Mouse (Mus musculus) heart, postnatal 0 days (tissue): Measurements from ENCODE around the gene Gm12248. TPM values are rescaled to one million over a fixed set of nuclear protein-coding genes. Genes with fewer than 3 reads are reported as not detected.
"Not testable (repeated sequence)": the region's sequence is repeated elsewhere in the genome, so short reads cannot be mapped to it uniquely, and the experiment has no call there.

ENCODE experiments used
- ATAC-seq: fragments of 200-750 bp; cut with Nextera tagmentation; 2 replicates; pipeline ENCODE4 v1.8.0; 2017; ENCODE audit warnings: low read depth, moderate number of reproducible peaks, moderate library complexity; ENCODE audit not compliant: insufficient read depth
- DNase-seq: peaks from one replicate; pipeline ENCODE4 v3.0.0-alpha.2; 2016; ENCODE audit warnings: low spot score
- H3K27ac ChIP-seq: fragments of 300-500 bp; sonication (generic); 2 replicates; pipeline ENCODE4 v1.5.1; 2014; ENCODE audit warnings: low read depth, mild to moderate bottlenecking
- H3K27me3 ChIP-seq: fragments of 300-500 bp; sonication (generic); 2 replicates; pipeline ENCODE4 v1.6.1; 2014; ENCODE audit warnings: low read length, mixed read lengths; ENCODE audit not compliant: control insufficient read depth, insufficient read depth
- H3K36me3 ChIP-seq: fragments of 300-500 bp; sonication (generic); replicated peaks from 2 replicates; pipeline ENCODE4 v1.6.1; 2014; ENCODE audit warnings: low read length, mixed read lengths; ENCODE audit not compliant: control insufficient read depth, insufficient read depth
- H3K4me1 ChIP-seq: fragments of 300-500 bp; sonication (generic); 2 replicates; pipeline ENCODE4 v1.6.1; 2014; ENCODE audit warnings: antibody characterized with exemption; ENCODE audit not compliant: control insufficient read depth, insufficient read depth
- H3K4me2 ChIP-seq: fragments of 300-500 bp; sonication (generic); 2 replicates; pipeline ENCODE4 v1.6.1; 2014; ENCODE audit warnings: low read depth, mild to moderate bottlenecking, low read length, moderate library complexity
- H3K4me3 ChIP-seq: fragments of 300-500 bp; sonication (generic); 2 replicates; pipeline ENCODE4 v1.5.1; 2014; ENCODE audit warnings: low read depth, low read length
- H3K9ac ChIP-seq: fragments of 300-500 bp; sonication (generic); replicated peaks from 2 replicates; pipeline ENCODE4 v1.6.1; 2014; ENCODE audit warnings: low read depth, low read length, mixed read lengths
- H3K9me3 ChIP-seq: fragments of 300-500 bp; sonication (generic); replicated peaks from 2 replicates; pipeline ENCODE4 v1.6.1; 2016; ENCODE audit warnings: low read length; ENCODE audit not compliant: control insufficient read depth
- CTCF ChIP-seq: IDR thresholded peaks from 2 replicates; pipeline ENCODE4 v1.5.1; 2016; ENCODE audit warnings: antibody characterized with exemption, control low read depth, low read depth
- EP300 ChIP-seq: IDR thresholded peaks from 2 replicates; pipeline ENCODE4 v1.6.1; 2016; ENCODE audit warnings: antibody characterized with exemption, low read depth
- WGBS: fragments of 180-500 bp; shearing (Covaris S2); extraction: QIAGEN DNeasy Blood & Tissue Kit; methylation state at CpG from one replicate; pipeline ENCODE4 v1.1.7; 2014; 5-methylcytosine and 5-hydroxymethylcytosine counted together
- polyA plus RNA-seq: library from polyadenylated mRNA; unstranded; fragments of >200 nt; fragmentation: Nextera tagmentation; extraction: Ambion mirVana; gene quantifications from 2 replicates; pipeline ENCODE4 v1.2.1, GENCODE M21; 2015
- total RNA-seq: library from RNA; depleted of rRNA; stranded (reverse); fragments of >200 nt; gene quantifications from 2 replicates; pipeline ENCODE4 v1.2.3, GENCODE M21; 2014; ENCODE audit warnings: low replicate concordance

The Gm12248 gene
- total and polyA plus RNA-seq, 2 experiments from 2014 or later, result not detected

GRCm38 (mm10) chr11:58102146-58102545 is 9.2 kb upstream of the Gm12248 start:
- Histone ChIP-seq H3K27ac (peak overlapping the region; percentile 66), H3K4me3 (no peak overlapping the region), H3K27me3 (no peaks in the 10 kb centered on the region), H3K4me1 (peaks cover 5% of the 10 kb centered on the region; the same call in 1 of the 2 replicates), H3K36me3 (no peaks in the 10 kb centered on the region), H3K9me3 (no peaks in the 10 kb centered on the region), H3K4me2 (no peak overlapping the region), H3K9ac (no peak overlapping the region)
- WGBS, result 73% methylated on average over 3 of the region's 3 CpGs
- DNase-seq (no peak), ATAC-seq (no peak)
- TF ChIP-seq CTCF (no peak), EP300 (no peak)

GRCm38 (mm10) chr11:58101194-58101720 is 8.3 kb upstream of the Gm12248 start:
- no peaks in the 10 kb centered on the region for H3K36me3 ChIP-seq
- TF ChIP-seq EP300 (no peak), CTCF (no peak)
- H3K9me3 ChIP-seq, result no peaks in the 10 kb centered on the region
- WGBS, result 82% methylated on average over 4 of the region's 4 CpGs
- no peaks in the 10 kb centered on the region for H3K27me3 ChIP-seq
- no peak overlapping the region for H3K4me2 ChIP-seq
- ATAC-seq (no peak), DNase-seq (no peak)
- no peak overlapping the region for H3K27ac ChIP-seq
- peaks cover 5% of the 10 kb centered on the region; the same call in 1 of the 2 replicates for H3K4me1 ChIP-seq
- no peak overlapping the region for H3K4me3 ChIP-seq
- H3K9ac ChIP-seq, result no peak overlapping the region

- DNase-seq (no peak), ATAC-seq (no peak)
- Histone ChIP-seq H3K4me1 (peaks cover under 1% of the 10 kb centered on the region; the same call in 1 of the 2 replicates), H3K9ac (no peak overlapping the region), H3K27me3 (no peaks in the 10 kb centered on the region), H3K27ac (no peak overlapping the region), H3K4me3 (no peak overlapping the region), H3K4me2 (no peak overlapping the region), H3K36me3 (no peaks in the 10 kb centered on the region), H3K9me3 (no peaks in the 10 kb centered on the region)
- 91% methylated on average over 2 of the region's 2 CpGs for WGBS
- TF ChIP-seq EP300 (no peak), CTCF (no peak)
Observed at GRCm38 (mm10) chr11:58100006-58100405, 7.1 kb upstream of the Gm12248 start.

- H3K9me3 ChIP-seq, H3K27me3 ChIP-seq, H3K27ac ChIP-seq, H3K4me1 ChIP-seq, ATAC-seq, H3K9ac ChIP-seq, DNase-seq, H3K36me3 ChIP-seq: not testable (repeated sequence)
- WGBS, result 67% methylated on average over 5 of the region's 5 CpGs
- Histone ChIP-seq H3K4me3 (peak overlapping the region; percentile 43; the same call in 1 of the 2 replicates), H3K4me2 (peak overlapping the region; percentile 75; the same call in 1 of the 2 replicates)
- TF ChIP-seq CTCF, result peak; percentile 16; the same call in 1 of the 2 replicates
Observed at GRCm38 (mm10) chr11:58098366-58098720, 5.4 kb upstream of the Gm12248 start.

- H3K9ac ChIP-seq, result peak overlapping the region; percentile 35; the same call in 1 of the 2 replicates
- TF ChIP-seq CTCF (no peak), EP300 (no peak)
- H3K27ac ChIP-seq, result no peak overlapping the region
- DNase-seq (no peak), ATAC-seq (peak; percentile 48; the same call in 1 of the 2 replicates)
- H3K36me3 ChIP-seq, result no peaks in the 10 kb centered on the region
- peak overlapping the region; percentile 43 for H3K4me3 ChIP-seq
- peak overlapping the region; percentile 75 for H3K4me2 ChIP-seq
- H3K4me1 ChIP-seq, result peaks cover 5% of the 10 kb centered on the region; the same call in 1 of the 2 replicates
- no peaks in the 10 kb centered on the region for H3K9me3 ChIP-seq
- 3% methylated on average over 21 of the region's 38 CpGs for WGBS
- H3K27me3 ChIP-seq, result no peaks in the 10 kb centered on the region
Observed at GRCm38 (mm10) chr11:58097621-58098365, 4.9 kb upstream of the Gm12248 start.
